Comparison of ENCODE assay signal across 17 mouse cellular contexts in genomic region chr10:69257592-69258133, GRCm38 (mm10). TPM values are rescaled to one million over a fixed set of nuclear protein-coding genes. Genes with fewer than 3 reads are reported as not detected.
DNase-seq lines count a peak whose midpoint lies in the region; ATAC-seq and TF ChIP-seq lines count a peak whose summit lies in the region.
"Had no signal": no experiment of that assay in that cellular context is flagged by ENCODE, and none has a peak within 500 bp of the region (broad histone marks: within the 10 kb centered on the region; RNA-seq: fewer than 3 reads in every experiment).

No protein-coding gene starts in this region.

- no peak overlapping the region for H3K4me3 ChIP-seq in gastrocnemius, adult 2 months
- H3K4me3 ChIP-seq in intestine, embryonic 15.5 days (replicated peaks), result no peak overlapping the region
- no peak overlapping the region for H3K4me3 ChIP-seq in intestine, postnatal 0 days (ENCODE audit: low read depth, low read length)
- H3K4me3 ChIP-seq in lung, embryonic 14.5 days (ENCODE audit: low read depth, low read length), result no peak overlapping the region
- H3K4me3 ChIP-seq in lung, postnatal 0 days (ENCODE audit: low read depth, low read length), result no peak overlapping the region
- no peak overlapping the region for H3K4me3 ChIP-seq in midbrain, embryonic 14.5 days (replicated peaks; ENCODE audit: low read depth, low read length)
- H3K4me3 ChIP-seq: liver, embryonic 15.5 days had no signal

- 78% methylated on average over 6 of the region's 6 CpGs for WGBS in intestine, embryonic 15.5 days
- 79% methylated on average over 6 of the region's 6 CpGs for WGBS in intestine, postnatal 0 days
- WGBS in lung, embryonic 14.5 days, result 76% methylated on average over 6 of the region's 6 CpGs
- 72% methylated on average over 6 of the region's 6 CpGs for WGBS in lung, postnatal 0 days
- 92% methylated on average over 6 of the region's 6 CpGs for WGBS in midbrain, embryonic 14.5 days

- no peaks in the 10 kb centered on the region for H3K36me3 ChIP-seq in intestine, embryonic 15.5 days
- no peaks in the 10 kb centered on the region for H3K36me3 ChIP-seq in intestine, postnatal 0 days (ENCODE audit: control insufficient read depth, insufficient read depth)
- H3K36me3 ChIP-seq in lung, embryonic 14.5 days (ENCODE audit: insufficient read depth), result no peaks in the 10 kb centered on the region
- H3K36me3 ChIP-seq in lung, postnatal 0 days (ENCODE audit: insufficient read depth, low read length), result no peaks in the 10 kb centered on the region
- no peaks in the 10 kb centered on the region for H3K36me3 ChIP-seq in midbrain, embryonic 14.5 days (ENCODE audit: control insufficient read depth, insufficient read depth, low read length)
- H3K36me3 ChIP-seq: G1E; liver, embryonic 15.5 days had no signal

- no peaks in the 10 kb centered on the region for H3K9me3 ChIP-seq in intestine, embryonic 15.5 days
- no peaks in the 10 kb centered on the region for H3K9me3 ChIP-seq in intestine, postnatal 0 days (ENCODE audit: control insufficient read depth)
- H3K9me3 ChIP-seq in lung, embryonic 14.5 days (ENCODE audit: low read depth, low read length), result no peaks in the 10 kb centered on the region
- no peaks in the 10 kb centered on the region for H3K9me3 ChIP-seq in lung, postnatal 0 days (ENCODE audit: low read length)
- H3K9me3 ChIP-seq in midbrain, embryonic 14.5 days (ENCODE audit: control insufficient read depth, low read length), result no peaks in the 10 kb centered on the region
- H3K9me3 ChIP-seq: liver, embryonic 15.5 days had no signal

- TF ChIP-seq EP300 in lung, postnatal 0 days (IDR thresholded peaks at IDR 0.05), result no peak

- no peak overlapping the region for H3K9ac ChIP-seq in intestine, embryonic 15.5 days
- no peak overlapping the region for H3K9ac ChIP-seq in intestine, postnatal 0 days (ENCODE audit: low read depth, low read length)
- no peak overlapping the region for H3K9ac ChIP-seq in lung, embryonic 14.5 days
- no peak overlapping the region for H3K9ac ChIP-seq in lung, postnatal 0 days (replicated peaks; ENCODE audit: low read depth)
- no peak overlapping the region for H3K9ac ChIP-seq in midbrain, embryonic 14.5 days (replicated peaks; ENCODE audit: low read length)
- H3K9ac ChIP-seq: liver, embryonic 15.5 days had no signal

- no peak overlapping the region for H3K4me2 ChIP-seq in intestine, embryonic 15.5 days (replicated peaks)
- no peak overlapping the region for H3K4me2 ChIP-seq in intestine, postnatal 0 days (replicated peaks; ENCODE audit: low read depth)
- H3K4me2 ChIP-seq in lung, embryonic 14.5 days, result no peak overlapping the region
- H3K4me2 ChIP-seq in lung, postnatal 0 days (replicated peaks; ENCODE audit: low read depth, low read length), result no peak overlapping the region
- no peak overlapping the region for H3K4me2 ChIP-seq in midbrain, embryonic 14.5 days (ENCODE audit: low read length)
- H3K4me2 ChIP-seq: liver, embryonic 15.5 days had no signal

- no peaks in the 10 kb centered on the region for H3K27me3 ChIP-seq in intestine, embryonic 15.5 days (replicated peaks)
- no peaks in the 10 kb centered on the region for H3K27me3 ChIP-seq in intestine, postnatal 0 days (replicated peaks; ENCODE audit: control insufficient read depth, insufficient read depth, low read length)
- H3K27me3 ChIP-seq in lung, embryonic 14.5 days (ENCODE audit: insufficient read depth, low read length), result no peaks in the 10 kb centered on the region
- H3K27me3 ChIP-seq in lung, postnatal 0 days (replicated peaks; ENCODE audit: insufficient read depth, low read length), result no peaks in the 10 kb centered on the region
- no peaks in the 10 kb centered on the region for H3K27me3 ChIP-seq in midbrain, embryonic 14.5 days (ENCODE audit: control insufficient read depth, insufficient read depth, low read length)
- H3K27me3 ChIP-seq: liver, embryonic 15.5 days had no signal

- peaks cover 34% of the 10 kb centered on the region for H3K4me1 ChIP-seq in intestine, embryonic 15.5 days (replicated peaks)
- H3K4me1 ChIP-seq in intestine, postnatal 0 days (replicated peaks; ENCODE audit: control insufficient read depth, insufficient read depth, low read length), result peaks cover 11% of the 10 kb centered on the region; the same call in 1 of the 2 replicates
- H3K4me1 ChIP-seq in lung, embryonic 14.5 days (ENCODE audit: insufficient read depth), result peaks cover 17% of the 10 kb centered on the region
- peaks cover 13% of the 10 kb centered on the region for H3K4me1 ChIP-seq in lung, postnatal 0 days (ENCODE audit: insufficient read depth, low read depth, low read length)
- peaks cover 9% of the 10 kb centered on the region for H3K4me1 ChIP-seq in midbrain, embryonic 14.5 days (ENCODE audit: control insufficient read depth, insufficient read depth, low read length)

- intact Hi-C loops in gastrocnemius, adult 2 months (cut with DNase I), result no loop called here

- no peak for DNase-seq in gastrocnemius, adult 2 months
- no peak for DNase-seq in gastrocnemius, adult 18-20 months (ENCODE audit: low spot score)
- no peak for DNase-seq in lung, embryonic 14.5 days
- no peak for DNase-seq in lung, postnatal 0 days (ENCODE audit: low spot score)
- DNase-seq in midbrain, embryonic 14.5 days, result no peak
- no peak for DNase-seq in cerebellum, adult 9-11 months
- DNase-seq: adrenal gland, postnatal 25 days; B cell, adult 2 months; cerebellum, postnatal 14 days; layer of hippocampus, adult 9-11 months; thymus, postnatal 36 days had no signal

- H3K27ac ChIP-seq in gastrocnemius, adult 2 months, result peak overlapping the region; percentile 76
- 0 out of 2 replicates have a peak overlapping the region, but pooled peaks have one; percentile 11 for H3K27ac ChIP-seq in intestine, embryonic 15.5 days
- H3K27ac ChIP-seq in intestine, postnatal 0 days (ENCODE audit: low read depth, low read length), result no peak overlapping the region
- H3K27ac ChIP-seq in lung, embryonic 14.5 days (ENCODE audit: low read depth), result peak overlapping the region; percentile 33; the same call in 1 of the 2 replicates
- no peak overlapping the region for H3K27ac ChIP-seq in lung, postnatal 0 days (ENCODE audit: low read length)
- no peak overlapping the region for H3K27ac ChIP-seq in midbrain, embryonic 14.5 days (replicated peaks; ENCODE audit: low read depth, low read length)
- H3K27ac ChIP-seq: liver, embryonic 15.5 days; macrophage had no signal

- no peak for TF ChIP-seq CTCF in gastrocnemius, adult 2 months (IDR thresholded peaks at IDR 0.05)
- TF ChIP-seq CTCF in intestine, postnatal 0 days (IDR thresholded peaks at IDR 0.05; ENCODE audit: low read depth), result no peak
- no peak for TF ChIP-seq CTCF in lung, embryonic 14.5 days (IDR thresholded peaks at IDR 0.05; ENCODE audit: low read depth)
- TF ChIP-seq CTCF in lung, postnatal 0 days (IDR thresholded peaks at IDR 0.05), result no peak

- ATAC-seq in intestine, embryonic 15.5 days, result no peak
- no peak for ATAC-seq in intestine, postnatal 0 days
- no peak for ATAC-seq in lung, embryonic 14.5 days (ENCODE audit: insufficient read depth)
- ATAC-seq in lung, postnatal 0 days, result no peak
- ATAC-seq in midbrain, embryonic 14.5 days (ENCODE audit: low FRiP score, low TSS enrichment), result no peak
- ATAC-seq: midbrain, embryonic 16.5 days had no signal

RNA-seq across cellular contexts. Expression of gene A930033H14Rik, which starts 44.8 kb away (rescaled TPM):
- total RNA-seq in gastrocnemius, adult 2 months (2021), result 1 to 10 TPM; 3.4 to 5.1 TPM
- 1 to 10 TPM; 4.4 to 4.8 TPM for total RNA-seq in gastrocnemius, adult 18-20 months (2021)
- polyA plus RNA-seq in intestine, embryonic 15.5 days (2015; fragmentation: Nextera tagmentation; extraction: Ambion mirVana), result 1.8 TPM in 2 replicates
- polyA plus RNA-seq in intestine, postnatal 0 days (2015; fragmentation: Nextera tagmentation; extraction: Ambion mirVana), result 1.0 and 1.4 TPM in 2 replicates
- 1.8 and 1.9 TPM in 2 replicates for polyA plus RNA-seq in lung, embryonic 14.5 days (2014; fragmentation: Nextera tagmentation; extraction: Ambion mirVana)
- 0.90 and 1.00 TPM in 2 replicates for polyA plus RNA-seq in lung, postnatal 0 days (2015; fragmentation: Nextera tagmentation; extraction: Ambion mirVana)
- polyA plus RNA-seq in midbrain, embryonic 14.5 days (2014; fragmentation: Nextera tagmentation; extraction: Ambion mirVana), result 1.1 and 1.3 TPM in 2 replicates
- polyA plus RNA-seq: G1E had no signal

Comparison
In these comparisons a context has a peak if more than half of its experiments do, and no peak if none do; other contexts are left out.
1. H3K27ac ChIP-seq: peak in gastrocnemius, adult 2 months (single experiment), intestine, embryonic 15.5 days (single experiment) and lung, embryonic 14.5 days (single experiment); none in intestine, postnatal 0 days (single experiment), lung, postnatal 0 days (single experiment) and midbrain, embryonic 14.5 days (single experiment).